Mouse (Mus musculus) intestine, embryonic 16.5 days (tissue): ENCODE data around the gene Ifi44. TPM values are rescaled to one million over a fixed set of nuclear protein-coding genes. Genes with fewer than 3 reads are reported as not detected.

Experiments used
- ATAC-seq: fragments of 200-750 bp; cut with Nextera tagmentation; 2 replicates; pipeline ENCODE4 v1.8.0; 2017; ENCODE audit warnings: moderate TSS enrichment, moderate library complexity
- H3K27ac ChIP-seq: fragments of 300-500 bp; sonication (generic); 2 replicates; pipeline ENCODE4 v1.5.1; 2014; ENCODE audit warnings: mild to moderate bottlenecking, low read length
- H3K27me3 ChIP-seq: fragments of 300-500 bp; sonication (generic); replicated peaks from 2 replicates; pipeline ENCODE4 v1.6.1; 2014; ENCODE audit warnings: low read length, control low read depth, mixed read lengths; ENCODE audit not compliant: control insufficient read depth, insufficient read depth
- H3K36me3 ChIP-seq: fragments of 300-500 bp; sonication (generic); 2 replicates; pipeline ENCODE4 v1.6.1; 2014; ENCODE audit warnings: low read length, control low read depth; ENCODE audit not compliant: control insufficient read depth, insufficient read depth
- H3K4me1 ChIP-seq: fragments of 300-500 bp; sonication (generic); 2 replicates; pipeline ENCODE4 v1.6.1; 2014; ENCODE audit warnings: low read length, control low read depth, mixed read lengths; ENCODE audit not compliant: control insufficient read depth, insufficient read depth
- H3K4me2 ChIP-seq: fragments of 300-500 bp; sonication (generic); 2 replicates; pipeline ENCODE4 v1.6.1; 2014; ENCODE audit warnings: low read depth, low read length, control low read depth
- H3K4me3 ChIP-seq: fragments of 300-500 bp; sonication (generic); 2 replicates; pipeline ENCODE4 v1.5.1; 2014; ENCODE audit warnings: mild to moderate bottlenecking, low read length
- H3K9ac ChIP-seq: fragments of 300-500 bp; sonication (generic); 2 replicates; pipeline ENCODE4 v1.6.1; 2014; ENCODE audit warnings: low read depth, low read length
- H3K9me3 ChIP-seq: fragments of 300-500 bp; sonication (generic); 2 replicates; pipeline ENCODE4 v1.6.1; 2016; ENCODE audit warnings: low read length, control low read depth; ENCODE audit not compliant: control insufficient read depth
- whole genome bisulfite sequencing: fragments of 180-500 bp; shearing (Covaris S2); extraction: QIAGEN DNeasy Blood & Tissue Kit; methylation state at CpG from one replicate; pipeline ENCODE4 v1.1.7; 2014; 5-methylcytosine and 5-hydroxymethylcytosine counted together
- polyA plus RNA-seq: library from polyadenylated mRNA; unstranded; fragments of >200 nt; fragmentation: Nextera tagmentation; extraction: Ambion mirVana; gene quantifications from 2 replicates; pipeline ENCODE4 v1.2.1, GENCODE M21; 2015

Gene Ifi44
- 0.33 and 0.38 TPM in 2 replicates for polyA plus RNA-seq

DNA sequence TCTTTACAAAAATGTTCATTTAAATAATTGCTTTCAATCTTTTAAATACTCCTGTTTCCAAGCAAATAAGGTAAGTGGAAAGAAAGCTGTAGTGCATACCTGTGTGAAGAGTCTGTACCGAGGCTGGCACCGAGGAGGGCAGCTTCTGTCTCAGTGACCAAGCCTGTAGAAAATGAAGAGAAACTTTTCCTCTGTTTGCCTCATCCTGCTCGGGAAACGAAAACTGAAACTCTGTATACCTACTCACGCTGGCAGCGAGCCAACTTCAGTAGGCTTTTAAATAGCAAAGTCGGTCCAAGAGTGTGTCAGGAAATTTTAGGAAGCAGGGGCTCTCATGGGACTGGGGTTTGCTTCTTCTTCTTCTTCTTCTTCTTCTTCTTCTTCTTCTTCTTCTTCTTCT lies at the start of gene Ifi44:
Gene Ifi44 (minus strand): TSS at position 224 of the 400 bp plus-strand sequence.
- Histone ChIP-seq H3K27ac (no peak within 1 kb of the TSS), H3K27me3 (no peaks in the 10 kb centered on the region), H3K9me3 (no peaks in the 10 kb centered on the region), H3K4me3 (no peak within 1 kb of the TSS), H3K4me1 (no peaks in the 10 kb centered on the region), H3K9ac (no peak within 1 kb of the TSS), H3K36me3 (no peaks in the 10 kb centered on the region), H3K4me2 (no peak within 1 kb of the TSS)
- no peak for ATAC-seq
- 46% methylated on average over 7 of the region's 7 CpGs for WGBS

DNA sequence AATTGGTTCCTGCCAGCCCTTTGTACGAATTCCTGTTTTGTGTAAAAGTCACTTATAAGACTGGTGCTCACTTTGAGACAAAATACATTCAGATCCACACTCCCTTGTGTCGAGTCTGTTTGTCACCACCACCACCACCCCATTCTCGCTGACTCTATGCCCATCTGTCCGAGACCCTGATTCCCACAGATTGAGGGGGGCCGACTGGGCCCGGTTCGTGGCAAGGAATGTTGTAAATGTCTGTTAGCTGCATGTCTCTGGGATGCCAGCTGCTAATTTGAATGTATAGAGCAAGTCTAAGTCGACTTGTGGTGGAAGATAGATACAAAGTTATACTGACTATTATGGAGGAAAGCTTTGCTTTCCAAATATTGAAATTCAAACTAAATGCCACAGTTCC lies 38.9 kb upstream of the Ifi44 start:
- no peak overlapping the region for H3K27ac ChIP-seq
- H3K4me2 ChIP-seq = no peak overlapping the region
- WGBS = 79% methylated on average over 8 of the region's 8 CpGs
- H3K4me3 ChIP-seq = no peak overlapping the region
- no peak for ATAC-seq
- no peaks in the 10 kb centered on the region for H3K27me3 ChIP-seq
- H3K9ac ChIP-seq = no peak overlapping the region
- H3K4me1 ChIP-seq = no peaks in the 10 kb centered on the region
- H3K36me3 ChIP-seq = no peaks in the 10 kb centered on the region
- no peaks in the 10 kb centered on the region for H3K9me3 ChIP-seq

- Histone ChIP-seq H3K4me1 (no peaks in the 10 kb centered on the region), H3K4me2 (no peak overlapping the region), H3K36me3 (no peaks in the 10 kb centered on the region), H3K27ac (no peak overlapping the region), H3K9ac (no peak overlapping the region), H3K4me3 (no peak overlapping the region), H3K27me3 (no peaks in the 10 kb centered on the region), H3K9me3 (no peaks in the 10 kb centered on the region)
- 63% methylated on average over 4 of the region's 4 CpGs for WGBS
- ATAC-seq = 0 out of 2 replicates have a peak, but pooled peaks have one; percentile 46
Measured at GRCm38 (mm10) chr3:151775089-151775488, 25.3 kb upstream of the Ifi44 start.

DNA sequence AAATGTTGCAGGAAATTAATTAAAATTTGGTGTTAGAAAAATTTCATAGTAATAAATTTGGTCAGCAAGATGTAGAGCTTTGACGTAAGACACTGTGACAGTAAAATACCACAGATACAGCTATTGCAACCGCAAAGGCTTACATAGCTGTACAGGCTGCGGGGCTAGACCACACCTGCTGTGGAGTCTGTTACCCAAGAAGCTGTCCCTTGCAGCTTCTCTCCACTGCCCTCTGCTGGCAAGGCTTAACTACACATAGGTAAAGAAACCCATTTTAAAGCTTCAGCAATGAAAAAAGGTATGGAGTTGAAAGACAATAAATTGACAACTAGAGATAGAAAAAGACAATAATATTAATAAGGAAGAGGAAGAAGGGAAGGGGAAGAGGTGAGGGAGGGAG lies 21.3 kb upstream of the Ifi44 start:
- no peak overlapping the region for H3K9ac ChIP-seq
- no peak for ATAC-seq
- H3K4me2 ChIP-seq = no peak overlapping the region
- H3K36me3 ChIP-seq = no peaks in the 10 kb centered on the region
- H3K9me3 ChIP-seq = no peaks in the 10 kb centered on the region
- H3K4me3 ChIP-seq = no peak overlapping the region
- WGBS = 54% methylated on average over 3 of the region's 3 CpGs
- no peaks in the 10 kb centered on the region for H3K4me1 ChIP-seq
- no peaks in the 10 kb centered on the region for H3K27me3 ChIP-seq
- no peak overlapping the region for H3K27ac ChIP-seq

DNA sequence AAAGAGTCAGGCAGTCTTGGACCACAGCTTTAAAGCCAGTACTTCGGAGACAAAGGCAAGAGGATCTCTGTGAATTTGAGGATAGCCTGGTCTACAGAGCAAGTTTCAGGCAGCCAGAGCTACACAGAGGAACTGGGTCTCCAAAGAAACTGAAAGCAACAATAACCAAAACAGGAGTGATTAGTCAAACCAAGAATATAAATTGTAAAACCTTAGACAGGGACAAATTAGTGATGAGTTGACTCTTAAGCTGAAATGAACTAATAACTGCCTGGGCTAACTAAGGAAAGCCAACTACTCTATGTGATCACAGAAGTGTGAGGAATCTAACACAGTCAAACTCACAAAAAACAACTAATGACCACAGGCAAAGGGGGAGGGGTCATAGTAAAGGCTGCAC lies 1.2 kb downstream of the Ifi44 start:
- WGBS = 92% methylated on average over 1 of the region's 1 CpGs
- H3K9ac ChIP-seq = no peak overlapping the region
- no peaks in the 10 kb centered on the region for H3K27me3 ChIP-seq
- H3K9me3 ChIP-seq = no peaks in the 10 kb centered on the region
- ATAC-seq = no peak
- H3K4me1 ChIP-seq = no peaks in the 10 kb centered on the region
- no peaks in the 10 kb centered on the region for H3K36me3 ChIP-seq
- H3K4me3 ChIP-seq = no peak overlapping the region
- no peak overlapping the region for H3K27ac ChIP-seq
- H3K4me2 ChIP-seq = no peak overlapping the region

DNA sequence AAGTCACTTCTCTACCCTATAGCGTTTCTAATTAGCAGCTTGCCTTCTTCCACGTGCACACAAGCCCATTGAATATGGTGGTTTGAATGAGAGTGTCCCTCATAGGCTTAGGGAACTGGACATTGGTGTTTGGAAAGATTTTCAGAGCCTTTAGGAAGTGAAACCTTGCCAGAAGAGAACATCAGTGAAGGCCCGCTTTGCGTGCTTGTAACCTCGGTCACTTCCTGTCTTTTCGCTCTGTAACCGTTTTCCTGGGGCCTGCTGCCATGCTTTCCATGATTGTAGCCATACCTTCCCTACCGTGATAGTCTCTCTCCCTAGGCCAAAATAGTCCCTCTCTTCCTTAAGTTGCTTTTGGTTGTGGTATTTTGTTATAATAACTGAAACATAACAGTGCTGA lies 3.7 kb downstream of the Ifi44 start:
- no peak for ATAC-seq
- 86% methylated on average over 8 of the region's 8 CpGs for whole genome bisulfite sequencing
- H3K9me3 ChIP-seq = no peaks in the 10 kb centered on the region

DNA sequence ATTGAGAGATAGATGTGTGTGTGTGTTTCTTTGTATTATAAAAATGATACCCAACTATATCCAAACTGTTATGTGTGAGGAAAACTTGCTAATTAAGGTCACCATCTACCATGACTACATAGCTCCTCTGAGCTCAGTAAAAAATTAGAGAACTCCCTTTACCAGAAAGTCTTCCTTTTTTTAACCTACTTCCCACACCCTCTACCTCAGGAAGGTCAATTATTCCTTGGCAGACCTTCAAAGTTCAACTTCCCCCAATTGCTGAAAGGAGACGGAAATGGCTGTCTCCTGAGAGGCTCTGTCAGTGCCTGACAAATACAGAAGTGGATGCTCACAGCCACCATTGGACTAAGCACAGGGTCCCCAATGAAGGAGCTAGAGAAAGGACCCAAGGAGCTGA lies 7.5 kb downstream of the Ifi44 start:
- Histone ChIP-seq H3K27me3 (no peaks in the 10 kb centered on the region), H3K9ac (no peak overlapping the region), H3K4me2 (no peak overlapping the region), H3K4me3 (no peak overlapping the region), H3K4me1 (no peaks in the 10 kb centered on the region), H3K27ac (no peak overlapping the region), H3K36me3 (no peaks in the 10 kb centered on the region), H3K9me3 (no peaks in the 10 kb centered on the region)
- no peak for ATAC-seq
- WGBS = 71% methylated on average over 1 of the region's 1 CpGs

More for the DNA sequence above, 3.7 kb downstream of the Ifi44 start:
- Histone ChIP-seq H3K27ac (no peak overlapping the region), H3K36me3 (no peaks in the 10 kb centered on the region), H3K27me3 (no peaks in the 10 kb centered on the region), H3K4me2 (no peak overlapping the region), H3K9ac (no peak overlapping the region), H3K4me3 (no peak overlapping the region), H3K4me1 (no peaks in the 10 kb centered on the region)

DNA sequence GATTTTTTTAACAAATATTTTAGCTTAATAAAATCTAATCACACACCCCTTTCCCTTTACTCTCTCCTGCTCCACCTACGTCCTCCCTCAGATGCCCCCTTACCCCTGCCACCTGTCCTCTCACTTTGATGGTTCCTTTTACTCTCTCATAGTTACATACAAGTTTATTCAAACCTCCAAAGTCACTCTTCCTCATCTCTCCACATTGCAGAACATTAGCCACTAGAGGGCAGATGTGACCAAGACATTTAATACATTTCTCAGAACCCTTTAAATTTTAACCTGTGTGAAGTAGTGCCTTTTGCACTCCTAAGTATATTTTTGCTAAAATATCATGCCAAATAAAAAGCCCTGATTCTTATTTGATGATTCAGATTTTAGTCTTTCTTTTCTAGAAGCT lies 33.5 kb downstream of the Ifi44 start:
- no peaks in the 10 kb centered on the region for H3K9me3 ChIP-seq
- H3K27me3 ChIP-seq = no peaks in the 10 kb centered on the region
- H3K4me3 ChIP-seq = no peak overlapping the region
- no peak overlapping the region for H3K4me2 ChIP-seq
- no peak overlapping the region for H3K9ac ChIP-seq
- H3K27ac ChIP-seq = no peak overlapping the region
- ATAC-seq = peak; percentile 13; the same call in 1 of the 2 replicates
- H3K36me3 ChIP-seq = no peaks in the 10 kb centered on the region
- no peaks in the 10 kb centered on the region for H3K4me1 ChIP-seq
- 32% methylated on average over 1 of the region's 1 CpGs for WGBS

GRCm38 (mm10) chr3:151707335-151707734 lies 42.4 kb downstream of the Ifi44 start:
- no peaks in the 10 kb centered on the region for H3K36me3 ChIP-seq
- H3K4me3 ChIP-seq = no peak overlapping the region
- 90% methylated on average over 4 of the region's 4 CpGs for WGBS
- H3K9ac ChIP-seq = no peak overlapping the region
- H3K4me2 ChIP-seq = no peak overlapping the region
- no peaks in the 10 kb centered on the region for H3K4me1 ChIP-seq
- no peak for ATAC-seq
- H3K9me3 ChIP-seq = no peaks in the 10 kb centered on the region
- no peaks in the 10 kb centered on the region for H3K27me3 ChIP-seq
- H3K27ac ChIP-seq = no peak overlapping the region
